Mouse (Mus musculus) frontal cortex, postnatal 25 days (tissue): ENCODE data around the gene Rlbp1.

Source experiments
- DNase-seq, 2 experiments: peaks; one replicate each; pipeline ENCODE4 v3.0.0; 2022; ENCODE audit warnings: low spot score in 2 of 2

The Rlbp1 gene

DNA sequence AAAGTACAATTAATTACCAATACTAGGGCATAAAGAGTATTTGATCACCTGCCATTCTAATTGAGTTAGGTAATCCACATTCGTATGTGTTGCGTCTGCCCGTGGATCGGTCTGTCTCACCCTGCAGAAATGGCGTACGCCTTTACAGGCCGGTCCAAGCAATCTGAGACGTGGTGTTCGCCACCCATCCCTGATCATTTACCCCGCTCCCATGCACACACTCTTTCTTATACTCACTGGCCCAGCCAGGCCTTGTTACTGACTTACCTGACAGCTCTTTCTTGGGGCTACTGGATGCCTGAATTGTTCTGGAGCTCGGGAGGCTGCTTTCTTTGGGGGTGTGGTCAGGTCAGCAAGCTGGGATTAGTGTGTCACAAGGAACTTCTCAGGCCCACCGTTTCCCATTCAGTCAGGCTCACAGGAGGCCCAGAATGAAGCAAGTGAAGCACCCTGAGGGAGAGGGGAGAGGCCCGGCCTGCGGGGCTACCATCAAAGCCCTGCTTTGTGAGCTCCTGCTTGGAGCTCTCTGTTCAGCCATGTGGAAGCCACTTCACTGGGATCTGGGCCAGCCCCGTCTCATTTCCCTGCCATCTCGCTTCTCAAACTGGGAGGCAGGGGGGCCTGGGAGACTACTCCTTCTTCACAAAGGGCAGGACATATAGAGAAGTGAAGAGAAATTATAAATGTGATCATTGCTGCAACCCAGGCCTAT, at the start of gene Rlbp1:
Rlbp1 (minus strand) TSS at position 627 of the 712 bp plus-strand sequence.
- DNase-seq = no peak

DNA sequence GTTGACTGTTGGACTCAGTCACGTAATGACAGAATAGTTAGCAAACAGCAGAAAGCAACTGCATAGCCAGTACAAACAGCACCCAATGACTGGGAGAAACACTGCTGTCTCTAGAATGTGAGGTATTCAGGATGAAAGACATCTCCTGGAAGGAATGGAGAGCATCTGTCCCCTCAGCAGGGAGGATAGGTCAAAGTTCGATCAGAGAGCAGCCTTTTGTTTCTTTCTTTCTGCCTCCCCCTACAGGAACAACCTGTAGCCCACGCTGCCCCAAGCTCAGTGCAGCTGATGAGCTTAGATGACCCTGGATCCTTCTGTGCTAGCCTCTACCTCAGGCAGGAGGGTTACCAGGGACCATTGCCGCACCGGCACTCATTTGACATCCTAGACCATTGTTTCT, 41.4 kb upstream of the Rlbp1 start:
- DNase-seq = no peak

DNA sequence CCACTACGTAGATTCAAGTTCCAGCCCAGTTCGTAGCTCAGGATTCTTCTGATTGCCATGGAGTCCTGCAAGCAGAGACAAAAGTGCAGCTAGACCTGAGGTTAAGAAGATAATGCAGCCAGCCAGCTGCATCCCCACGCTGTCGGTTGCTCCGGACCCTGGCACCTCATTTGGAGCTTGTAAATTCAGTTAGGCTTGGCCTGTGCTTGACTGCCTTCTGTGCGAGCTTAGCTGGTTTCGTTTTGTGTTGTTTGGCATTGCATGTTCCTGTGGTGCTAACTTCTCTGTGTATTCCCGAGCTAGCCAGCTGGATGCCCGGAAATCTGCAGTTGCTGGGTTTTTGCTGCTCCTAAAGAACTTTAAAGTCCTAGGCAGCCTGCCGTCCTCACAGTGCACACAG, 39.0 kb upstream of the Rlbp1 start:
- no peak for DNase-seq

DNA sequence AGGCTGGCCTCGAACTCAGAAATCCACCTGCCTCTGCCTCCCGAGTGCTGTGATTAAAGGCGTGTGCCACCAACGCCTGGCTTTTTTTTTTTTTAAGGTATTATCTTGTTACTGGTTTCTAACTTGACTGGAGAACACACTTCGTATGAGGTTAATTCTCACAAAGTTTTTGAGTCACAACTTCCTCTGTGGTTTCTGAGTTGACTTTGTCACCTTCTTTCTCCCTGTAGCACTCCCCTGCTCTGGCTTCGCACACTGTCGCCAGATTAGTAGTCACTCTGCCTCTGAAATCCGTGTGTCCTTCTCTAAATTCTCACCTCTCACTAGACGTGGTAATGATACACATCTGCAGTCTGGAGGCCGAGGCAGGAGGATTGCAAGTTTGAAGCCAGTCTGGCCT, 36.0 kb upstream of the Rlbp1 start:
- no peak for DNase-seq

DNA sequence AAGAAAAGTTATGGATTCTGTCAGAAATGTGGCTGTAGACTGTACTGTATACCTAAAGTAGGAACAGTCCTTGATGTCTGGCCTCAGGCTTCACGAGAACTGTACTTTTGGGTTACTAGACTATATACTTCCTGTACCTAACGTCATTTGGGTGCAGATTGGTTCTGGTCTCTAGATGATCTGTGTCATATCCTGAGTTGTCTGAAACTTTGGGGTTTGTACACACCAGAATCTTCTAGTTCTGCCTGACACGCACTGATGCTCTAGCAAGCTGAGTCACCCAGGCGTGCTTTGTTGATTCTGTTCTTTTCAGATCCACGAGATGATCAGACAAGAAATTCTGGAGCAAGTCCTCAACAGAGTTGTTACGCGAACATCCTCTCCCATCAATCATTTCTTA, 33.1 kb upstream of the Rlbp1 start:
- no peak for DNase-seq

DNA sequence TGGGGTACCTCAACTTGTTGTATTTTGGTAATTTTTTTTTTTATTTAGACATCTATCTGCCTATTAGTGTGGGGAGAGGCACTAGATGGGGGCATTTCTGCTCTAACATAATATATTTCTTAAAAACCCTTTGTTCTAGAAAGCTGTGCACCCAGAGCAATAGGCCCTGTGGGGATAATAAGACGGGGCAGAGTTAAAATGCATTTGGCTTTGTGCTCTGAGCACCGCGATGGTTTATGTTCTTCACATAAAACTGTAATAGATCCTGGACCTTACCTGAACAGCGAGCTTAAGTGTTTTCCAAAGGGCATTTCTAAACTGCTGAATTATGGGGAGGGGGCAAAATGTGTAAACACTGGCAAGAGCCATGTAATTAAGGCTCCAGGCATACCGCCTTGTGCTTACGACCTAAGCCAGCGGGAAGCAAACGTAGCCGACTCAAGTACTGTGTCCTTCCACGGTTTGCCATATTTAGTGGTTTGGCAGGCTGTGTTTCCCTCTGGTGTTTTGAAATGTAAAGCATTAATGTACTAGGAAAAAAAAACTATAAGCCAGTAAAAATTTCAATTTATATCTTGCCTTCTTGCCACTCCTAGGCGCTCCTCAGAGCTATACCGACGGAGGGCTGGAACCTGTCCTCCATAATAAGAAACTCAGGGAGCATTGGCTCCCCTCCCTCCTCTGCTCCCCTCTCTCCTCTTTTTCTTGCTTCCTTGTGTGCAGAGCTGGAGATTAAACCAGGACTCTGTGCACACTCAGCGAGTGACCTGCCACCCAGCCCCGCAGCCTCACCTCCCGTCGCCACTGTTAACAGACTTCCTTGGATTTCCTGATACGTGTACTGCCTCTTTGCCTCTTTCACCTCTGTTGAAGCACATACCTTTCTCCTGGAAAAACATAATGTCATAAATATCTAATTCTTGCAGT, 27.9 kb upstream of the Rlbp1 start:
- DNase-seq = no peak

DNA sequence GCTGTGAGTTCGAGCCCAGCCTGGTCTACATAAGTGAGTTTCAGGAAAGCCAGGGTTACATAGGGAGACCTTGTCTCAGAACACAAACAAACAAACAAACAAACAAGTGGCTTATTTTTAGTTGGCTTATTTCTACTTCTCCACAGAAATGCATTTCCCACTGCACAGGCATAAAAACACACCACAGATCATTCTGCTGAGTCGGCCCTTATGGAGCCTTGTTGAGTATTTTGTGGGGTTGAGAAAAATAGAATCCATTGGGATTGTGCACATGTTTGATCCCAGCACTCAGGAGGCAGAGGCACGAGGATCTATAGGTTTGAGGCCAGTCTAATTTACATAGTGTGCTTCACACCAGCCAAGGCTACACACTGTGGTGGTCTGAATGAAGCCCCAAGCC, 13.4 kb upstream of the Rlbp1 start:
- DNase-seq = no peak

DNA sequence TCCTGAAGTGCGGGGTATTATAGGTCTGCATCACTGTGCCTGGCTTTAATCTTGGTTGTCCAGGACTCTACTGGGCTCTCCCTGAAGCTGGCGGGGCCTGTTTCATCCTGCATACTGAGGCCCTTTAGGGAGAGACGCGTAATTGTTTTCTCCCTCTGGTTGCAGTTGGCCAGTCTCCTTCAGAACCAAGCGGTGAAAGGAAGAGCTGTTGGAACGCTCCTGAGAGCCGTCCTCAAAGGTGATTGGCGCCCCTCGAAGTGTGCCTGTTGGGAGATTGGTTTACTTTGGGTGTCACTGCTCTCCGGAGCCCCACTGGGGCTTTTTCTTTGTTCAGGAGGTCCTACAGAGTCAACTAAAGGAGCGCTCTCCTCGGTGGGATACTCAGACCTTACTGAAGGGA, 12.1 kb upstream of the Rlbp1 start:
- no peak for DNase-seq

DNA sequence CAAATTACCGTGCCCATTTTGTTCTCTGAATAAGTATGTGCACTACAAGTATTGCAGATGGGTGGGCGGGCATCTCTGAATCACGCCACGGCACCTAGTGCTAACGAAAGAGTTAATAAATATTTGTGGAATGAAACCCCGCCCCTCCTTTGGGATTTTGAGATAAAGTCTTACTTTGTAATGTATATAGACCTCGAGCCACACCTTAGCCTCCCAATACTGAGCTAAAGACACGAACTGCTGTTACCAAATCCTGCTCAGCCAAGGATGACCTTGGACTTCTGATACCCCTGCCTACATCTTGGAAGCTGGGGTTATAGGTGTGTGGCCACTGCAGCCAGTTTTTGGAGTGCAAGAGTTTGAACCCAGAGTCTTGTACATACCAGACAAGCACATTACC, 11.6 kb upstream of the Rlbp1 start:
- DNase-seq = no peak

DNA sequence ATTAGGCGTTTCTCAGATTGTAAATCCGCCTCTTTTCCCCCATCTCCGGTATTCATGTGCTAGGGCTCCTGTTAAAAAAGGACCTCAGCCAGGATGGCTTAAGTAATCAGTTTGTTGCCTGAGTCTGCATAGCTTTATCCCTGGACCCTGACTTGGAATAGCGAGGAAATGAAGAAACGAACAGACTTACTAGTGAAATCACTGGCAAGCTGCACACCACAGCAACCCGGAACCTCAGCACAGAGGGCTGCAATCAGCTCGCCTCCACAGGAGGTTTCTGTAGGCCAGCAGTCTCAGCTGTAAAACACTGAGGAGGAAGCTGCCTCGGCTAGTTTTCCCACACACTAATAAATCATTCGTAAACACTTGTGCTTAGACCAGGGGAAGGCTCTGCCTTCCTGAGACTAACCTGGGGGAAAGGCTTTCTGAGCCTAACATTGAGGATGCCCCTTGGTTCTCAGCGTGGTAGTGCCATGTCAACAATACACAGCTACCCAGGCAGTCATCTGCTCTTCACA, 10.7 kb upstream of the Rlbp1 start:
- DNase-seq = no peak

DNA sequence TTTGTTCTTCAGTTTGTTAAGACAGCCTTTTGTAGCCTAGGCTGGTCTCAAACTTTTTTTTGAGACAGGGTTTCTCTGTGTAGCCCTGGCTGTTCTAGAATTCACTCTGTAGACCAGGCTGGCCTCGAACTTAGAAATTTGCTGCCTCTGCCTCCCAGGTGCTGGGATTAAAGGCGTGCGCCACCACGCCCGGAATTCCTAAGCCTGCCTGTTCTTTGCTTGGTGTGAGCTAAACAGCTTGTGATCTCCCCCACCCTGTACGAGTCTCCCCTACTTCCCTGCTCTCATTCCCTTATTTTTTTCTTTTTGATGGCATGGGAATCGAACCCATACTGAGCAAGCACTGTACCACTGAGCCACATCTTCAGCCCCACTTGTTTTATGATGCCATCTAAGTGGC, 8.3 kb upstream of the Rlbp1 start:
- DNase-seq = no peak

DNA sequence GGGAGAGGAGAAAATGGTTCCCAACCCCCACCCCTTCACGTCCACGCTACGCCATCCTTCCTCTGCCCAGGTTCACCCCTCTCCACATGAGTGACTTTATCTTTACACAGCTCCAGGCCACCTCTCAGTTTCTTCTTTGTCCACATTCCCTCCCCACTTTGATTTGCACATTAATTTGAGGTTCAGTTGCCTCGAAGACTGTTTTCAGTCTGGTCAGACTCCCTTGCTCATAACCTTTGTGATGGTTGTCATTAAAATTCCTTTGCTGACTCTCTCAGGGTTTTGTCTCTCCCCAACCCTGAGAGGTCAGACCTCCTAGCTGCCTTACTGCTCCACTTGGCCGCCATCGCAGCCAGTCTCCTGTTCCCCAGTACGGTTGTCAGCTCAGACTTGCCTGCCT, 7.8 kb upstream of the Rlbp1 start:
- DNase-seq = no peak

DNA sequence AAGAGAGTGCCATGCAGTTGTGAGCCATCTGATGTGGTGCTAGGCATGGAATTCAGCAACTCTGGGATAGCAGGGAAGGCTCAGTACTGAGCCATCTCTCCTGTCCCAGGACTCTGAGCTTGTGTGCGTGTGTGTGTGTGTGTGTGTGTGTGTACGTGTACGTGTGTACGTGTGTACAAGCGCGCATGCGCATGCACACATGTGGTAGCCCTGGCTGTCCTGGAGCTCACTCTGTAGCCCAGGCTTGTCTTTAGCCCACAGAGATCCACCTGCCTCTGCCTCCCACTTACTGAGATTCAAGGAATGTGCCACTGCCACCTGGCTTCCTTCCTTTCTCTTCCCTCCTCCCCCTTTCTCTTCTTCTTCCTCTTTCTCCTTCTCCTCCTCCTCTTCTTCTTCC, 7.1 kb upstream of the Rlbp1 start:
- DNase-seq = no peak

DNA sequence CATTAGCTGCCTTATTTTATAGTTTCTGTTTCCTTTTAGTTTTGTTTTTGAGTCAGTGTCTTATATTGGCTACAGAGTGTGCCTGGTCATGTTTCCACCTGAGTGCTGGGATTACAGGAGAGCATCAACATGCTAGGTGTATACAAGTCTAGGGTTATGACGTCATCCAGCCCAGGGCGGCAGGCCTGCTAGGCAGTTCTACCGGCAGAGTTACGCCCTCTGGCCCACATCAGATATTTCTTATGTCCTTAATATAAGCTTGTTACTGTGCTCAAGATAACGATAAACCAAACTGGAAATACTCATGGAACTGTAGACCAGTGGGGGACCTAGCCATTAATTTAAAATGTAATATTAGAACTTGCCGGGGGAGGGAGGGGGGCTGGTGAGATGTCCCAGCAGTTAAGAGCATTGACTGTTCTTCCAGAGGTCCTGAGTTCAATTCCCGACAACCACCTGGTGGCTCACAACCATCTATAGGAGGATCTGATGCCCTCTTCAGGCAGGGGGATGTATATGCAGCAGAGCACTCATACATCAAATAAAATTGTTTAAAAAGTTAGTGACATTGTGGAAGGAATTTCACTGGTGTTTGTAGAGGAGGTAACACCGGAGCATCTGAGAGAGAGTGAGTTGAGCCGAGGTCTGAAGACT, 6.1 kb upstream of the Rlbp1 start:
- DNase-seq = no peak

DNA sequence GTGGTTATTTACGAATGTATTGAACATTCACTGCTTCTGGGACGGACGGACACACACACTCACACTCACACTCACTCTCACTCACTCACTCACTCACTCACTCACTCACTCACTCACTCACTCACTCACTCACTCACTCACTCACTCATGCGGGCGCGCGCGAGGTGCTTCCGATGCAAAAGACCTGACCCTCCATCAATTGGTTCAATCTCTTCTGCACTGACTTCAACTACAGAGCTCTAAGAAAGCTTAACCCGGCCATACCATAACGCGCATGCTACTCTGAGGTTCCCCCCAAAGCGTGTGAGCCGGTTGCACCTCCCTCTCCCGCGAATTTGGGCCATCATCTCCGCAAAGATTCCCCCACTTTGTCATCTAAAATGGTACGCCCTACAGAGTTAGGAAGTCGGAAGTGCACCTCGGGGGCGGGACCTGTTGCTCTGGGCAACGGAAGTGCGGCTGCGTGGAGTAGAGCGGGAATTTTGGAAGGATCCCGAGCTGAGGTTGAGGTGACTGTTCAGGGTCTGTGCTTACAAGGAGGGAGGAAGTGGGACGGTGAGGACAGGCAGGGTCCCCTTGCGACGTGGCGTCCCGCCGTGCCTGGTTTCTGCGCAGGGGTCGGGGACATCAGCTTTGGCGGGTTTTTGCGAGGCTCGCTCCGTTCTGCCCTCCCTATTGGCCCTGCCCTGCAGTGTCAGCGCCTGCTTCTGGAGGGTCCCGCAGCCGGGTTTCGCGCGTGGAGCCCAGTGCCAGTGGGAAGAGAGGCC, 5.2 kb upstream of the Rlbp1 start, which contains the start of gene Fanci:
Fanci (plus strand) TSS at position 47 of the 767 bp plus-strand sequence.
- DNase-seq = peak; percentile 88 to 93

DNA sequence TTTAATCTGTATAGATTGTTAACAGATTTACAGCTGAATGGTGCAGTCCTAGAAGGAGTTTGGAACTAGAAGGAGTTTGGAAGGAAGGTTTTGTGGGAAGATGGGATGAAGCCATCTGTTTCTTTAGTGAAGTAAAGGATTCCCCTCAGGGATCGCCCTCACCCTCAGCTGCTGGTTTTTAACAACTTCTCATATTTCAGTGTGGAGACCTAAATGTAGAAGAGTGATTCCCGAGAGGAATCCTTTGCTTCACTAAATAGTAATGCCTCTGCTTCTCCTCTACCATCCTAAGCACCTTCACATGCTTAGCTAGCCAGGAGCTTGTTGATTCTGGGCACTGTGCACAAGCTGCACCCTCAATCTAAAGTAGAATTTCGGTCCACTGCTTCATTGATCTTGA, 4.6 kb upstream of the Rlbp1 start:
- no peak for DNase-seq

DNA sequence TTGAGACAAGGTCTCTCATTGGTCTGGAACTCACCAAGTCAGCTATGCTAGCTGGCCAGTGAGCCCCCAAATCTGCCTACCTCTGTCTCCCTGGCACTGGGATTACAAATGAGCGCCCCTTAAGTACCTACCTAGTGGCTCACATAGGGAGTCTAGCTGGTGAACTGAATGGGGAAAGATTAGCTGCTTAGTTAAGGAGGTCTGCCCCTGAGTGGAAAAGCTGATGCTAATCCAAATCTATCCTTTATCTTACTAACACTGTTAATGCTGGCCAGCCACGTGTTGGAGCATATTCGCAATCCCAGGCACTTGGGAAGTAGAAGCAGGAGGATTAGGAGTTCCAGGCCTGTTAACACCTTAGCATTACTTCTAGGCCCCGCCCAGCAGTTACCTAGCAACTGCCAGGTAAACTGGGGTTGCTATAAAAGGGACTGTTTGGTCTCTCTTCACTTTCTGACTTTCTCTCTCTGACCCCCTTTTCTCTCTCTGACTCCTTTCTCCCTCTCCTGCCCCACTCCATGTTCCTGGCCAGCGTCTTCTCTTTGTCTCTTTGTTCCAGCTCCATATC, 3.4 kb upstream of the Rlbp1 start:
- no peak for DNase-seq

DNA sequence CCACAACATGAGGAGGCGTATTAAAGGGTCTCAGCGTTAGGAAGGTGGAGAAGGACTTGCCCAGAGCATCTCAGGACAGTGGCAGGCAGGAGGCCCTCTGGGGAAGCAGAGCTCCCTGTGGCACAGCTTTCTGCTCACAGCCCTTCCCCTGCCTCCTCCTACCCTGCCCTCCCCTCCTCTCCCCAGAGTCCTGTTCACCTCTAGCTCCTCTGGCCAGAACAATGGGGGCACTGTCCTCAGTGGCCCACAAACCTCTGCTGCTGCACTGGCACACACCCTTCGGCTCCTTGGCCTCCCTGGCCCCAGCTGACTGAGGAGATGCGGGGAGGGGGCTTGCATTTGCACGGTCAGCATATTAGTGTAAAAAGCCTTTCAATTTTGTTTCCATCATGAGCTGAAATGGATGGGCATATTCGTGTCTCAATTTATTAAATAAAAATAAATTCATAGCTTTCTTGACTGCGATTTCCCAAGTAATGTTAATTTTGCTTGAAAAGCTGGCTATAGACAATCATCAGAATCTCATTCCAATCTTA, 1.9 kb upstream of the Rlbp1 start:
- DNase-seq = no peak

DNA sequence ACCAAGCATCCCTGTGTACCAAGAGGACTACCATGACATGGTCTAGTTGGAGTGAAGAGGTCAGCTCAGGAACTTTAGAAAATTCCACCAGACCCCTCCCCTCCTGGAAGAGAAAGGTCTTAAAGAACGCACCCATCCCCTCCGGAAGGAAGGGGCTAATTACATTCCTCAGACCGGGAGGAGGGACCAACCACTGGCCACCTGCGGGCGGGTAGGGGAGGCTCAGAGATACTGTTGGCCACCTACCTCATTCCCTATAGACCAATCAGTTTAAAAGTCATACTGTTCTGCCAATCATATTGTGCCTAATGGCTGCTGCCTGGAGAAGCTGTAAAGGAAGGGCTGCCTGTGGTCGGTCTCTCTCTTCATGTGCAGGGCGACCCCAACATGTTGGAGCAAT, 1.1 kb upstream of the Rlbp1 start:
- no peak for DNase-seq

DNA sequence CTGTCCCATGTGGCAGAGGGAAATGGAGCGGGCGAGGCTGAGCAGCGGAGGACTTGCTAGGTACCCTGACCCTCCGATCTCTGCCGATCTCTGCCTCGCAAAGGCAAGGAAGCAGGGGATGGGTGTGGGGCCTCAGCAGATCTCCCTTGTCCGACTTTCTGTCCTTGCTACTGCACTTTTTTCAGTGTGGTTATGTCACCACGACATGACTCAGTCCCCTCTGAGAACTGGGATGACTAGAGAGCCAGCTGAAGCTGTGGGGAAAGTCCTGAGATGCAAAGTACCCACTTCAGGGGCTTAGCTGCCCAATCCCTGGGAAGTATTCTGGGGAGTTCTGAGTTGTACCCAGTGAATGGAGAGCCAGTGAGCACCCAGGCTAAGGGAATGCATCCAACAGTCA, 292 bp upstream of the Rlbp1 start:
- DNase-seq = no peak
